Mouse (Mus musculus): ENCODE results near the gene Map7d1.

Map7d1 gene

DNA sequence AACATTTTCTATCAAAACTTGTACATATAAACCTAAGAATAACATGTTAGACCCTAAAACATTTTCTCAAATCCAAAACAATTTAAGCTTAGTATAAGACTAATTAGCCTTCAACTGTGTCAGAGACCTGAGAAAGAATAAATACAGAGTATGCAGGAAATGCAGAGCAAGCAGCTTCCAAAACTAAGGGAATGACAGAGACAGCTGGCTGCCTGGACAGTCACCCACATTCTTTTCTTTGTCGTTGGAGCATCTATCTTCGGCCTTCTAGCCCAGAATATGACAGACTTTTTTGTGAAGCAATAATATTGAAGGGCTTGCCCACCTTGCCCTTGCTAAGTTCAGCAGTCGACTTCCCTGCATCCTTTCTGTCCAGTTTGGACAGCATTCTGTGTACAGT is 13.1 kb upstream of the Map7d1 start:
- no peak for DNase-seq (ENCODE audit: low spot score in 2 of 2)

- peak; percentile 99 for DNase-seq (ENCODE audit: low spot score in 2 of 2)
Observed at GRCm38 (mm10) chr4:126262119-126262807, 6.1 kb upstream of the Map7d1 start, which contains the start of gene Trappc3. Trappc3 (plus strand) TSS chr4:126262325.

GRCm38 (mm10) chr4:126261675-126262074 is 5.5 kb upstream of the Map7d1 start:
- no peak for DNase-seq (ENCODE audit: low spot score in 2 of 2)

GRCm38 (mm10) chr4:126261266-126261665 is 5.1 kb upstream of the Map7d1 start:
- DNase-seq (ENCODE audit: low spot score in 2 of 2) = no peak

DNA sequence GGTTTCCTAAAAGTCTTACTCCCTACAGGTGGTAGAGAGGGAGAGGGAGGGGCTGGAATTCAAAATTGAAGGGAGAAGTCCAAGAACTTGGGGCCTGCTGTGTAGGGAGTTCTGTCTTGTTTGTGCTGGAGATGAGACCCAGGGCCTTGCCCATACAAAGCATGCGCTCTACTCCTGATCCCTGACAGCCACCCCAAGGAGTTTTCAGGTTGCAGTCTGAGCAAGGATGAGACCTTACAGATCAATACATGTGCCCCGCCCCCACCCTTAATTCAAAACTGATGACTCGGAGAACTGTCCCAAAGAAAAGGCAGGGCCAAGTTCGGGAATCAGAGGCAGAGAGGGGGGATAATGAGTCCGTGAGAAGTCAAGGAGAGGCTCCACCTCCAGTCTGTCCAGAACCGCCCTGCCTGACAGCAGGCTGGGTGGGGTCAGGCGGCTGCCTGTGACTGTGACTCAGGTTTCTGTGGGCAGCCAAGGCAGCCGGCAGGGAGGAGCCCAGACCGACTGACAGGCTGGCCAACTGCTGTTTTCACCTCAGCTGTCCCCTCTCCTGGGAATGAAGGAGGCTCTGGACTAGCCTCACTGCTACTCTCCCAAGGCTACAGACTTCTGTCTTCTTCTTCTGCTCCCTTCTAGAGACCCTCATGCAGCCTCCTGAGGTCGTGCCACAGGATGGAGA is 4.5 kb upstream of the Map7d1 start:
- no peak for DNase-seq (ENCODE audit: low spot score in 2 of 2)

- peak; percentile 63 to 68 for DNase-seq (ENCODE audit: low spot score in 2 of 2)
Observed at GRCm38 (mm10) chr4:126259523-126260160, 3.5 kb upstream of the Map7d1 start.

DNA sequence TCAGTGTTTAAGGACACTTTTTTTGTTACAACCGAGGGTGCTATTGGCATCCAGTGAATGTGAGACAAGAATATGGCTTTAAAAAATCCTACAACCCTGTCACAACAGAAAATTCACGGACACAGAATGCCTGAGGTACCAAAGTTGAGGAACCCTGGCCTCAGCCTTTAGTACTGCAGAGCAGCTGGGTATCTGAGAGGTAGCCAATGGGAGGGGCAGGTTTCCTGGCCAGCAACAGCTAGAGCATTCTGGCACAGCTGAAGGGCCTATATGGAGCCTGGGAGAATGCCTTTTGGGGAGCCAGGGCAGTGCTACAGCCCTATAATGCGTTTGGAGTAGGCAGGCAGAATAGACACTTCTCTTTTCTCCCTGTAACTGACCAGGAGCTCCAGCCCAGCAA is 2.9 kb upstream of the Map7d1 start:
- DNase-seq (ENCODE audit: low spot score in 2 of 2) = no peak

DNA sequence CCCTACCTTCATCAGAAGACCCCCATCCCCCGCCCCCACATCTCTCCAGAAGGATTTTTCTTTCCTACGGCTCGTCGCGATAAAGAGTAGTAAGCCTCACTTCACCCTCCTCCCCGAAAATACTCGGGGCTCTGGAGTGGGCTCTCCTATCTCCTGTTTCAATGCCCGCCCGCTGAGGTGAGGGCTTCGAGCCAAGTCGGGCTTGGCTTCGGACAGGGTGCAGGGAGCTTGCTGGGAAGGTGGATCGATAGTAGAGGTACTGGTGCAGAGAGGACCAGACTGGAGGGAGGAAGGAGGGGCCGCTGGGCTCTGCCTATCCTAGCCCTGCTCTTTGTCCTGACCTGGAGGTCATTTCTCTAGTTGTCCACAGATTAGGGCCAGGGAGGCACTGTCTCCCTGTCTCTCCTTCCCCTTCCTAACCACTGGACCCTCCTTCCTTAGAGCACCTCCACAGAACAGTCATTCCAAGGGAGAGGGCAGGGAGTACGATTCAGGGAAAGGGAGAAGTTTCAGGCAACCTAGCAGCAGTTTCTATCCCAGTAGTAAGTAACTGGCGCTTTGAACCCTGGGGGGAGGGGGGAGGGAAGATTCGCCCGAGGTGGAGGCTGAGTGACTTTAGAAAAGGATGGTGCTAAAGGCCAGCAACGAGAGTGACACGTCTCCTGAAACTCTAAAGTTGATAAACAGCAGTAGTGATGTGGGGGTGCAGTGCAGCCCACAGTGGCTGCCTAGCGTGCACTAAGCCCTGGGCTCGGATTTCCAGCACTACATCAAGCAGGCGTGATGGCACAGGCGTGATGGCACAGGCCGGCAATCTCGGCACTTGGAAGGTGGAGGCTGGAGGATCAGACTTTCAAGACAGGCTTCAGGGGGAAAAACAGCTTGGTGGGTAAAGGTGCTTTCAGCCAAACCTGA is 1.1 kb upstream of the Map7d1 start:
- DNase-seq (ENCODE audit: low spot score in 2 of 2) = no peak

GRCm38 (mm10) chr4:126255113-126256001 is 786 bp downstream of the Map7d1 start:
- peak; percentile 47 to 55 for DNase-seq (ENCODE audit: low spot score in 2 of 2)

DNA sequence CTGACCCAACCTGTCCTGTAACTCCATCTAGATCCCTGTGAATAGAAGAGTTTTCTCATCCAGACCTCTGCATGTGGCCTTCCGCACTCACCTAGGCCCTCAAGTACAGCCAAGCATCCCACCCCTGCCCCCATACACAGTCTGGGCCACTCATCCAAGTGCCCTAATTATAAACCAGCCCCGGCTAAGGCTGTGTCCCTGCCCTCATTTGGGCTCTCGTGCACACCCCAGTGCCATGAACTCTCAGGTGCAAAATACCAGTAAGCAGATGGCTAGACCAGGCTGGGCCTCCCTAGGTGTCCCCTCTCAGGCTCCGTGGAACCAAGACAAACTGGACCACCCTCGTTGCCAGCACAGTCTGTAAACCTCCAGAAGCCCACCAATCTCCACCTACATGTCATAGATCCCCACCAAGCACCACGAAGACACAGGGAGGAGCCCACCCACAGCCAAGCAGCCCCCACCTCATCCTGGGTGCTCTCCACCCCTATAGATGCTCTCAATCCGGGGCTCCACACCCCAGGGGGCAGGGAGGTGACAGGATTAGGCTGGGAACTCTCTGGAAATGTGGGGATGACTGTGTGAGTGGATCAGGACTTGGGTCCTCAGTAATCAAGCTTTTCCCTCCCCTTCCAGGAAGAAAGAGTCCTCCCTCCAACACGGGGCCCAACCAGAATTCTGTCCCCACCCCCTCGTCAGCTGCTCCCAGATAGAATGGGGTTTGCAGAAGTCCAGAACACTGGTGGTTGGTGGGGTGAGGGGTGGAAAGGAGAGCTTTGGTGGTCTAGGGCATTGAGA is 1.6 kb downstream of the Map7d1 start:
- DNase-seq (ENCODE audit: low spot score in 2 of 2) = no peak

DNA sequence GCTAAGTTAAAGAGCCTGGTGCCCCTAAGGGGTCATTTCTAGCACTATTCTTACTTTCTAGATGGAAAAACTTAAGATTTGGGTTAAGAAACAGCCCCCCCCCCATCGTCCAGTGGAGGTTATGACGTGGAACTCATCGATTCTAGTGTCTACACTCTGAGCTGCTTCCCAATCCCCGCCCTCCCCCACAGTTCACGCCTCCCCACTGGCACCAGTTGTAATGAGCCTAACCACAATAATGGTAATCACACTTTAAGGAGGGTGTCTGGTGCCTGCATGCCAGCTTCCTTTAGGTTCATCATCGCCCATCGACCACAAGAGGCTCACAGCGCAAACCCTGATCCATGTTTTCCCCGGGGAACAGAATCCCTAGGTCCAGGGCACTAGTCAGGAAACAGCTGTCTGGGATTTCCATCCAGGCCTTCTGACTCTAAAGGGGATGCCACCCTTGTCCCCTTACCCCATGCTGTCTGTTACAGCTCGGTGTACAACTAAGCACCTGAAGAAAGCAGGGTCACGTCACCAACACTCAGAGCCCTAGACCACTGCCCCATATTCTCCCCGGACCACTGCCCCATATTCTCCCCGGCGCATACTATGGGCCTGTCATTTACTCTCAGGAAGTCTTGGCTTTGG is 2.4 kb downstream of the Map7d1 start:
- DNase-seq (ENCODE audit: low spot score in 2 of 2) = no peak

DNA sequence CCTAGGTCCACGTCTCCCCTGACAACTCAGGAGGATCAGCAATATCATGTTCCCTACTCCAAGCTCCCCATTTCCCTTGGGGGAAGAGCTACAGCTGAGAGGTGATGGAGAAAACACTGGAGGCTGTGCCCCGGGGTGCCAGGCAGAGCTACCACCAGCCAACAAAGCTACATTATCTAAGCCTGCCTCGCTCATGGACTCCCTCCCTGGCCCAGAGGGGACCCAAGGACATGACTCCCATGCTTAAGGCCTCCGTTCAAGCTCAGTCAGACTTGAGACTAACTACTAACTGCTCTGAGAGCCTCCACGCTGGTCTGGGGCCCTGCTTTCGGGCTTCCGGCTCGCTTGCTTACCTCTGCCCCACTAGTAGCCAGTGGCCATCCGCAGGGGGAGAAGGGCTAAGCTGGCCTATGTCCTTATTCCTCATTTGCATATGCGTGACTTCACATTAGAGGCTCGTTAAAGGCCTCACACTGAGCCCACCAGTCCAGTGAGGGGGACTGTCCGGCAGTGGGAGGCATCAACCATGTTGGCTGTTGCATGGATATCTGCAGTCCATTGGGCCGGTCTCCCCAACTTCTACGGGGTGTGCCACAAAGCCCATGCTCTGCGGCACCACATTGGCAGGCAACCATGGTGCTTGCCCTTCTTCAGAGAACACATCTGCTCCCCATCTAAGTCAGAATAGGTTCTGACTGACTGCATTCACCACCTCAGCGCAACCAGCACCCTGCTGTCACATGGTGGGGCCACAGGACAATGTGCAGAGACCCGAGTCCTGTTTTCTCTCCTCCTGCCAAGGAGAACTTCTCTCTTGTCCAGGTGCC is 3.5 kb downstream of the Map7d1 start:
- DNase-seq (ENCODE audit: low spot score in 2 of 2) = no peak

DNA sequence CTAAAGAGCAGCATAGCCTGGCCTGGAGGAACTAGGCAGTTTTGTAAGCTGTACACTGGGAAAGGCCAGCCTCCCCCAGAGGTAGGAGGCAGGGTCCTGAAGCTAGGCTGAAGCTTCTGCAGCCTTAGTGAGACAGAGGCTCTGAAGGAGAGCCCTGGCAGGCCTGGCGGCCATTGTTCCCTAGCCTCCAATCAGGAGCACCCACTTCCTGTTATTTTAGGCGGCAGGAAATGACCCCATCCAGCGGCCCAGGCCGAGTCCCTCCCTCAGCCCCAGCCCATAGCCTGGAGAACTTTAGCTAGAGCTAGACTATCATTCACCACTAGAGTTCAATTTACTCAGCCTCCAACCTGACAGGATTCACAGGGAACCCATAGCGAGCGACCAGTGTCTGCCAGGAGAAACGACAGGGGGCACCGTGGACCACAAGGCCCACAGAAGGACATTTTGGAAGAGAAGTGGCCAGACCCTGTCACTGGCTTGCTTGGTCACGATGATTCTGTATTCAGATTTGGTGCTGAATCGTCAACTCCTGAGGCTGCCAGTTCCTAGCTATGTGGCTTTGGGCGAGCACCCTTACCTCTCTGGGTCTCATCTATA is 4.4 kb downstream of the Map7d1 start:
- no peak for DNase-seq (ENCODE audit: low spot score in 2 of 2)

DNA sequence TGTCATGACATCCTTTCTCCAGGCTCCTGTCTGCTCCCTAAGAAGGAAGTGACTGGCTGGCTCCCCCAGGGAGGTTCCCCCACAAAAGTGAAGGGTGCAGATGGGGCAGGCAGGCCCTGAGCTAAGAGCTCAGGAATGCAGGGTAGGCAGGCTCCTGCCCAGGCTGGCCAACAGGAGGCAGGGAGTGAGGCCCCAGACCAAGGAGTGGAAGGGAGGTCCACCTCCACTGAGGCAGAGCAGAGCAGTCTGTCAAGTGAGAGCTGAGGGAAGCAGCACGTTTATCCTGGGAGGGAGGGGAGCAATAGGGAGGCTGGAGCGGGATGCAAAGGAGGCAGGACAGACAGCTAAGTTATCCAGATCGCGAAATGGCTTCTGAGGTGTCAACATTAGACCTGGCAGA is 5.5 kb downstream of the Map7d1 start:
- DNase-seq (ENCODE audit: low spot score in 2 of 2) = no peak

- DNase-seq (ENCODE audit: low spot score in 2 of 2) = no peak
Observed at GRCm38 (mm10) chr4:126248261-126248868, 7.8 kb downstream of the Map7d1 start.

DNA sequence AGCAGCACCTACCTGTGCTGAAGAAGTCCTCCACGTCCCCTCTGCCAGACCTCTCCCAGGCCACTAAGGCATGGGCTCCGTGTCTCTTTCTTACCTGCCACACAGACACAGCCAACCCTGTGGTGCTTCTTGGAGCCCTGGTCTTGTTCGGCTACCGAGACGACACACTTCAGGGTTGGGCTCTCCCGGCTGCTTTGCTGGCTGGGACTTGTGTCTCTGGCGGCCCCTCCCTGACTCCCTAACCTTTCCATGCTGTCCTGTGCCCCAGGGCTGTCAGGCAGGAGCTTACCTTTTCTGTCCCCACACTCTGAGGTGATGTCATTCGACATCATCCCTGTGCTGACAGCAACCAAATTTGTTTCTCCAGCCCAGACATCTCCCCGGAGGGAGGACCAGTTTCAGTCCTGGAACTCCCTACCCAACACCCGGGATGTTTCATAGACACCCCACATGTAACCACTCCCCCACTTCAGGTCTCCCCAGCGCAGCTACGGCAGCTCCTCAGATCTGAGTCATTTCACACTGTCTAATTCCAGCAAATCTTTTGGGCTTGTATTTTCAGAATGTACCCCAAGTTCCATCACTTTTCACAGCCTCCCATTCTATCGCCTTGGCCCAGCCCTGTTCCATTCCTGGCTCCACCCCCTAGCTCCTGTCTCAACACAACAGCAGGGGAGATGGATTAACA is 9.8 kb downstream of the Map7d1 start:
- no peak for DNase-seq (ENCODE audit: low spot score in 2 of 2)

DNA sequence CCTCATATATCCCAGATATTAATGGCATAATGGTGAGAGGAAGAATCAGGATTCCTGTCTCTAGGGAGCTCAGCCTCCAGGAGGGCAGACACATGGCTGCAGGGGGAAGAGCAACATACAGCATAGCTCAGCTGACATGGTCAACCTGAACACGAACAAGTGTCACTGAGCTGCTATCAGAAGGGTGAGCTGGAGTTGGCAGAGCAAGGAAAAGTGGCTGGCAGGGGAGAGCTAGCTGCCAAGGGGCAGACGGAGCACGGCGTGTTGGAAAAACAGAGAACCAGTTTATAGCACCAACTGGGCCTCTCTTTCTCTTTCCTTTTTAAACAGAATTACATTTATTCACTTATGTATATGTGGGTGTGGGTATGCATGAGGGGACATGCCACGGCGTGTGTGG is 13.6 kb downstream of the Map7d1 start:
- no peak for DNase-seq (ENCODE audit: low spot score in 2 of 2)
